Mouse (Mus musculus) spleen, postnatal 4 days (tissue): ENCODE results near the gene Gpr165.

Experiments
- DNase-seq, 2 experiments: peaks; one replicate each; pipeline ENCODE4 v3.0.0; 2022; ENCODE audit warnings: low spot score in 2 of 2

Gene Gpr165

DNA sequence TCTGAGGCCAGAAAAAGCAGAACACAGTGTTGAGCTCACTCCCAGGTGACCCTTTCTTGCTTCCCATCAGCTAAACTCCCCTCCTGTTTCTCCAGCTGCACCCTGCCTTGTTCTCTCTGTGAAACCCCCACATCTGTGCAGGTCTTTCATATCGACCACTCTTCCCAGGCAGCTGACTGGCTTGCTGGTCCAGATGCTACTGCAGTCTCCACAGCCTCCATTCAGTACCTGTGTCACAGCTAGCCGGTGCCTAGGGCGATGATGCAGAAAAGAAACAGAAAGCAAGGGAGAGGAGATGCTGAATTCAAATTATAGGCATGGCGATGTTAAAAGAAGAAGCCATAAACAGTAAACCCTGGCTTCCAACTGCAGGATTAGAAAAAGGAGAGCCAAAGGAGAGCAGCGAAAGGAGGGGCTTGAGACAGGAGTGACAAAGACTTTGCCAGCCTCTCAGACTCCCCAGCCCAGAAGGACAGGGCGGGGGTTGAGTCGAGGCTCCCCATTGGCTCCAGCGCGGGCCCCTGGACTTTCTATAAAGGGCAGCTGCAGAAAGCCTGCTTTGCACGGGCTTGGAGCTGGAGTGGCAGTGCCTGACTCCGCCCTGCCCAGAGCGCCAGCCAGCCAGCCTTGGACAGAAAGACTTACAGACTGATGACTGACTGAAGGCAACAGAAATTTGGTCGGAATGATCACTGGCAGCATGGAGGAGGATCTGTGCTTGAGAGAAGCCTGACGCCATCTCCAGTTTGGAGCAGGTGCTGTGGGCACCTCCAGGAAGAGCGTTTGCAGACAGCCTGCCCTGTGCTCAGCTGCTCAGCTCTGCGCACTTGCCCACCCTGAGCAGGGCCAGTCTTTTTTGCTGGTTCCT lies at the start of gene Gpr165:
Gene Gpr165 (plus strand): TSS at position 535 of the 868 bp plus-strand sequence.
- no peak for DNase-seq

DNA sequence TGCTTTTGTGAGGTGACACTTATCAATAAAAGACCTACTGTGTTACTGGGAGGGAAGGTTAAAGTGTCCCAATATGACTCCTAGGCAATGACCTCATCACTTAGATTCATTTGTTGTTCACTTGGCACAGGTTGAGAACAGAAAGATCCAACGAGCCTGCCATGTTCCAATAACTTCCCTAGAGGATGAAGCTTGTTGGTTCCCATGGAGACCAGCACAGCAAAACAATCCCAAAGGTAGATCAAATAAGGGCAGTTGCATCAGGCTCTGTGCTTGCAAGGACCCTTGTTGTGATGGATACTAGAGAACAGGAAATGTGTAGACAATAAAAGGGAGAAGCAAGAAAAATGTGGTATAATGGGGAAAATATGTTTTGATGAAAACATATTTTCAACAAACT lies 38.4 kb upstream of the Gpr165 start:
- no peak for DNase-seq
